Mouse (Mus musculus): Measurements from ENCODE around the gene Mafb.

DNA sequence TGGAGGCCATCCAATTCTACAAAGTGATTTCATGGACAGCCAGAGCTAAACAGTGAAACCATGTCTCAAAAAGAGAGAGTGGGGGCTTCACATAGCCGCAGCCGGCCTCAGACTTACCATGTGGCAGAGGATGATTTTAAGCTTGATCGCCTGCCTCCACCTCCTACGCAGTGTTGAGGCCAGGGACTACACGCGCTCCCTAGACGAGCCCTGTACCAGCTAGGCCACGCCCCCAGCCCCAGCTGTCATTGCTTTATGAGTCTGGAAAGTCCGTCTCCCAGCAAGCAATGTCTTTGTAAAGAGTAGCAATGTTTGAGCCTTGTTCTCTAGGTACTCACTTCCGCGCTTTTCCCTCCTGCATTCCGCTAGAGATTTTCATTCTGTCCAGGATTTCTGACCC is 46.2 kb upstream of the Mafb start:
- TF ChIP-seq CTCF (IDR thresholded peaks at IDR 0.05; ENCODE audit: low read depth, low read length): no peak
- TF ChIP-seq TAL1 (conservative IDR thresholded peaks at IDR 0.05; ENCODE audit: low read depth, low read length): no peak
